Mouse (Mus musculus): ENCODE measurements at regions not wholly inside any gene's neighbourhood (a gene's known extent, or its start where the extent isn't known, plus 50 kb on each side); places are given as distances from the start of the nearest gene placed in this dataset.

DNA sequence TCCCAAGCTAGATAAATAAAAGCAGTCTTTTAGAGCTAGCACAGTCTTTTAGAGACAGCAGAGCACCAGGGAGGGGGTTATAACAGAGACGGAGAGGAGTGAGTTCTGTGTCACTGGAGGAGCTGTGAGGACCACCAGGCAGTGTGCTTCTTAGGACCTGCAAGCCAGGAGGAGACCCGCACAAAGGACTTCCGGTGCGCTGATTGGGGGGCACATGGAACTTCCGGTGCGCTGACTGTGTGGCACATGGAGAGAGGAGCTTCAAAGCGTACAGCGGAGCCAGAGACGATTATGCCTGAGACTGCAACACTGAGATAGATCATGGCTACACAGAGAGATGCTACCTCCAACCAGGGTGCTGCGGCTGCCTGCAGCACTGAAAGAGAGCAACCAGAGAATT, 53.4 kb downstream of the Rpl37a start:
- WGBS = 88% methylated on average over 10 of the region's 10 CpGs
- Histone ChIP-seq H3K4me3 (ENCODE audit: insufficient read depth, low read depth, low read length) (no peak overlapping the region), H3K36me3 (ENCODE audit: control insufficient read depth, insufficient read depth, low read length) (no peaks in the 10 kb centered on the region), H3K27ac (ENCODE audit: insufficient read depth, low read depth, low read length) (no peak overlapping the region), H3K27me3 (replicated peaks; ENCODE audit: control insufficient read depth, insufficient read depth, low read length) (no peaks in the 10 kb centered on the region; the same call in 1 of the 2 replicates), H3K4me1 (ENCODE audit: control insufficient read depth, insufficient read depth, low read length) (no peaks in the 10 kb centered on the region)
- TF ChIP-seq CTCF (conservative IDR thresholded peaks at IDR 0.05; ENCODE audit: insufficient read depth, insufficient read length, low read depth, low read length) (no peak), POLR2A (IDR thresholded peaks at IDR 0.05; ENCODE audit: low read depth, low read length) (no peak)
- DNase-seq = no peak

DNA sequence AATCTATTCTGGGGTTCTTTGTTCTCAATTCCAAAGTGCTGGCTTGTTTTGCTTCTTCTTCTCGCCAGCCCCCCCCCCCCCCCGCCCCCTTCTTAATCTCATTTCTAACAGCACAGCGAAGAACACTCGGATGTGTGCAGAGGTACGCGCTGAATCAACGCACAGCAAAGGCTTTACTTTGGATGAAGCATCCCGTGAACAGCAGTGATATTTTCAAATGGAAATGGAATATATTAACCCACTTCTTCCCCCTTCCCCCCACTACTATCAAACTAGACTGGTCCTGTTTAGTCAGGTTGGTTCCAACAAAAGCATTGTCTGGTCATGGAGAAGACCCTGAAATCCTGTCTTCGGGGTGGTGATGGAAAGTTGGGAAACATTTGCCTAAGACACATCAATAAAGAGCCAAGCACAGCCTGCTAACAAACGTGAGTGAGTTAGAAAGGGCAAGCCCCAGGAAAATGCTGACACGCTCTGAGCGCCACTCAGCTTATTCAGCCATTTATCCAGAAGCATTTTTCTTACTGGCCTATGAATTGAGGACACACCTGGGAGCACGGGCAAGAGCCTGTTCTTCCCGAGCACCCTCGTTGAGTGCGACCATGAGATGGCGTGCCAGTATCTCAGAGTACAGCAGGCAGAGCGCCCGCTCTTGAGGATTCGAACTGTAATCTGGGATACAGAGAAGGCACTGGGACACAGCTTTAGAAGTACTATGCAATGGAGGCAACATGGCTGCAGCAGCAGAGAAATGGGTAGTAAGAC, 54.1 kb downstream of the Rpl37a start:
- 84% methylated on average over 20 of the region's 20 CpGs for WGBS
- no peak for TF ChIP-seq CTCF (conservative IDR thresholded peaks at IDR 0.05; ENCODE audit: insufficient read depth, insufficient read length, low read depth, low read length)
- no peak for TF ChIP-seq POLR2A (IDR thresholded peaks at IDR 0.05; ENCODE audit: low read depth, low read length)

DNA sequence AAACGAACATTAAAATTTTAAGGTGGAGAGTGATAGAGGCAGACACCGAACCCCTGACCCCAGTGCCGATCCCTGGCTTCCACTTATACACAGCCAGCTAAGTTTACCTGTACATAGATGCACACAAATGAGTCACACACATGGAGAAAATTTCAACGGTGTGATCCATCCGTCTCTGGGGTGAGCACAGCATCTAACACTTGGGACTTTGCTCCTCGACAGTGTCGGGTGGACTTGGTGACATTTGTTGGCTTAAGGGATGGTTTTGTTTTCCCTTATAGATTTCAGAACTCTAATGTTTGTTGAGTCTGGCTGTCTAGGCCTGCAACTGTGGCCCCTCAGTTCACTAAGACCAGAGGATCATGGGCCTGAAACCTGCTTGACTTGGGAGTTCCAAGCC, 54.9 kb upstream of the Igfbp2 start:
- Histone ChIP-seq H3K36me3 (ENCODE audit: control insufficient read depth, insufficient read depth, low read length) (no peaks in the 10 kb centered on the region), H3K4me3 (ENCODE audit: insufficient read depth, low read depth, low read length) (no peak overlapping the region), H3K4me1 (ENCODE audit: control insufficient read depth, insufficient read depth, low read length) (no peaks in the 10 kb centered on the region), H3K27me3 (replicated peaks; ENCODE audit: control insufficient read depth, insufficient read depth, low read length) (no peaks in the 10 kb centered on the region; the same call in 1 of the 2 replicates), H3K27ac (ENCODE audit: insufficient read depth, low read depth, low read length) (no peak overlapping the region)
- 82% methylated on average over 7 of the region's 7 CpGs for WGBS
- DNase-seq = no peak
- TF ChIP-seq POLR2A (IDR thresholded peaks at IDR 0.05; ENCODE audit: low read depth, low read length) (no peak), CTCF (conservative IDR thresholded peaks at IDR 0.05; ENCODE audit: insufficient read depth, insufficient read length, low read depth, low read length) (no peak)

More for the DNA sequence above, 54.1 kb downstream of the Rpl37a start:
- DNase-seq = no peak
- Histone ChIP-seq H3K4me3 (ENCODE audit: insufficient read depth, low read depth, low read length) (no peak overlapping the region), H3K27me3 (replicated peaks; ENCODE audit: control insufficient read depth, insufficient read depth, low read length) (no peaks in the 10 kb centered on the region; the same call in 1 of the 2 replicates), H3K36me3 (ENCODE audit: control insufficient read depth, insufficient read depth, low read length) (no peaks in the 10 kb centered on the region), H3K27ac (ENCODE audit: insufficient read depth, low read depth, low read length) (no peak overlapping the region), H3K4me1 (ENCODE audit: control insufficient read depth, insufficient read depth, low read length) (no peaks in the 10 kb centered on the region)

DNA sequence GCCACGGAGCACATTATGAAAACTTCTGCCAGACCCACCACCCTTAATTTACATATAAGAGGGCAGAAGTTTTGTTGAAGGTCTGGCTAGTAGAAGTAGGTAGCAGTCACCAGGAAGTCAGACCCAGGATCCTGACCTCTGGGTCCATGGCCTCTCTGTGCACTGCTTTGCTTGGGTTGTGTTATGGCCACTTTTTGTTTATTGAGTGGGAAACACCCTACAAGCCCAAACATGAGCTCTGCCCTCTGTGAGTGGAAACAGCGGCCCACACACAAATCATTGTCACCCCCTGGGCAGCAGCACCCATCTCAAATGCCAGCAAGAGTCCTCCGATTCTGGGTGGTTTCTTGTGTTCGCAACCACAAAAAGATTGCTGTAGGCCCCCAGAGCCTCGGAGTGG, 51.6 kb upstream of the Igfbp2 start:
- WGBS = 68% methylated on average over 5 of the region's 5 CpGs
- DNase-seq = no peak
- no peaks in the 10 kb centered on the region for H3K27me3 ChIP-seq (replicated peaks; ENCODE audit: control insufficient read depth, insufficient read depth, low read length)
- no peak overlapping the region for H3K27ac ChIP-seq (ENCODE audit: insufficient read depth, low read depth, low read length)
- TF ChIP-seq POLR2A (IDR thresholded peaks at IDR 0.05; ENCODE audit: low read depth, low read length) = no peak
- no peak for TF ChIP-seq CTCF (conservative IDR thresholded peaks at IDR 0.05; ENCODE audit: insufficient read depth, insufficient read length, low read depth, low read length)
- no peak overlapping the region for H3K4me3 ChIP-seq (ENCODE audit: insufficient read depth, low read depth, low read length)
- no peaks in the 10 kb centered on the region for H3K36me3 ChIP-seq (ENCODE audit: control insufficient read depth, insufficient read depth, low read length)
- no peaks in the 10 kb centered on the region for H3K4me1 ChIP-seq (ENCODE audit: control insufficient read depth, insufficient read depth, low read length)

DNA sequence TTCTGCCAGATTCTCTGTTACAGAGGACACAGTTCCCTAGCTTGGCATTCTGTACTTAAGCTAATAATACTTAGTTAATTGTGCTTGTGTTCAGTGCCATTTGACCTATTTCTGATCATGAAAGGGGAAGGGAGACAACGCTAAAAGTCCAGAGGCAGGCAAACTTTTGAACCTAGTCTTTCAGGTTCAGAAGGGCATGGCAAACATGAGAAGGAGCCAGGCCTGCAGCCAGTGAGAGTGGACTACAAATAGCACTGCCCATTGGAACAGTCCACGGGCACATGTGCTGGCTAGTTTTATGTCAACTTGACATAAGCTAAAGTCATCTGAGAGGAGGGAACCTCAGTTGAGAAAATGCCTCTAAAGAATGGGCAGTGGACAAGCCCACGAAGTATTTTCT, 51.1 kb upstream of the Igfbp2 start:
- no peak for TF ChIP-seq POLR2A (IDR thresholded peaks at IDR 0.05; ENCODE audit: low read depth, low read length)
- TF ChIP-seq CTCF (conservative IDR thresholded peaks at IDR 0.05; ENCODE audit: insufficient read depth, insufficient read length, low read depth, low read length) = no peak
- Histone ChIP-seq H3K27ac (ENCODE audit: insufficient read depth, low read depth, low read length) (no peak overlapping the region), H3K36me3 (ENCODE audit: control insufficient read depth, insufficient read depth, low read length) (no peaks in the 10 kb centered on the region), H3K4me1 (ENCODE audit: control insufficient read depth, insufficient read depth, low read length) (no peaks in the 10 kb centered on the region), H3K4me3 (ENCODE audit: insufficient read depth, low read depth, low read length) (no peak overlapping the region), H3K27me3 (replicated peaks; ENCODE audit: control insufficient read depth, insufficient read depth, low read length) (no peaks in the 10 kb centered on the region)
- peak; percentile 46 for DNase-seq
- WGBS = 53% methylated on average over 3 of the region's 3 CpGs
